Mouse (Mus musculus): ENCODE results near the gene Otulin.

GRCm38 (mm10) chr15:27623286-27623685 lies 7.2 kb downstream of the Otulin start:
- no peak for TF ChIP-seq ZC3H11A (IDR thresholded peaks at IDR 0.05; ENCODE audit: low read depth, low read length)
- no peak for TF ChIP-seq MAZ (IDR thresholded peaks at IDR 0.05; ENCODE audit: low read depth, low read length)

Data from MEL (cell line).